Mouse (Mus musculus) embryonic fibroblast, embryonic 13.5 days (primary cell): ENCODE results near the gene Ccdc71.

Experiments used
- CTCF ChIP-seq: IDR thresholded peaks from 2 replicates; pipeline ENCODE4 v1.5.1; 2011; ENCODE audit warnings: mild to moderate bottlenecking, control low read depth, low read length, moderate library complexity, borderline replicate concordance; ENCODE audit not compliant: insufficient read depth
- POLR2A ChIP-seq: IDR thresholded peaks from 2 replicates; pipeline ENCODE4 v1.6.1; 2011; ENCODE audit warnings: low read depth, mild to moderate bottlenecking, control low read depth, low read length, moderate library complexity

DNA sequence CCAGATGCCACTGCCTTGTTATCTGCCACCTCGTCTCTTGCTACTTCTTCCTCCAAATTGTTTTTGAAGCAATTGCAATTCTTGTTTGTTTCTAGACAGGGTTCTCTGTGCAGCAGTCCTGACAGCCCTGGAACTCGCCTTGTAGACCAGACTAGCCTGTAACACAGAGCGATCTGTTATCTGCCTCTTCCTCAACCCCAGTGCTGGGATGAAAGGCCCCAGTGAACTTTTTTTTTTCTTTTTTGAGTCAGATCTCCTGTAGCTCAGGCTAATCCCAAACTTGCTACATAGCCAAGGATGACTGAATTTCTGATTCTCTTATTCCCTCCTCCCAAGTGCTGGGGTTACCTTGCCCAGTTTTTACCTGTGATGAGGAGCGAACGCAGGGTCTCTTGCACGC lies 5.9 kb upstream of the Ccdc71 start:
- TF ChIP-seq POLR2A (no peak), CTCF (no peak)
